Mouse (Mus musculus): ENCODE measurements around the gene Ctla4. TPM values are rescaled to one million over a fixed set of nuclear protein-coding genes. Genes with fewer than 3 reads are reported as not detected.

Gene Ctla4
- total and polyA plus RNA-seq, 3 experiments, result not detected

GRCm38 (mm10) chr1:60911631-60912030 is 24.8 kb downstream of the Ctla4 start:
- Histone ChIP-seq H3K27ac (ENCODE audit: control insufficient read depth, low read depth, low read length) (no peak overlapping the region), H3K4me3 (ENCODE audit: control insufficient read depth in 1 of 2, insufficient read depth in 1 of 2, low read depth in 2 of 2, low read length in 2 of 2) (no peak overlapping the region), H3K4me1 (ENCODE audit: control insufficient read depth in 1 of 2, insufficient read depth in 2 of 2, low read length in 2 of 2) (peaks cover 2% of the 10 kb centered on the region in 2 experiments; a peak in 1 of 4 replicates), H3K9ac (ENCODE audit: control insufficient read depth, low read depth, low read length, poor library complexity, severe bottlenecking) (no peak overlapping the region), H3K36me3 (ENCODE audit: control insufficient read depth in 1 of 2, insufficient read depth in 2 of 2, low read length in 2 of 2) (peaks cover 0 to 3% of the 10 kb centered on the region in 2 experiments; a peak in 2 of 4 replicates), H3K27me3 (ENCODE audit: control insufficient read depth in 1 of 2, insufficient read depth in 2 of 2, low read length in 2 of 2) (no peaks in the 10 kb centered on the region; a peak in 1 of 4 replicates), H3K79me2 (ENCODE audit: control insufficient read depth, insufficient read depth, low read length, poor library complexity) (no peaks in the 10 kb centered on the region), H3K9me3 (replicated peaks; ENCODE audit: insufficient read depth, low read length) (no peaks in the 10 kb centered on the region)
- no peak for DNase-seq (ENCODE audit: low read depth, low spot score)
- TF ChIP-seq ELF1 (IDR thresholded peaks at IDR 0.05; ENCODE audit: low read depth, low read length) (no peak), POLR2AphosphoS5 (IDR thresholded peaks at IDR 0.05; ENCODE audit: borderline replicate concordance, low read depth, low read length) (no peak), ETS1 (IDR thresholded peaks at IDR 0.05; ENCODE audit: low read depth, low read length) (no peak), ZC3H11A (IDR thresholded peaks at IDR 0.05; ENCODE audit: low read depth, low read length) (no peak), MAX (IDR thresholded peaks at IDR 0.05; ENCODE audit: low read length) (no peak), MAFK (IDR thresholded peaks at IDR 0.05; ENCODE audit: borderline replicate concordance, low read depth, low read length) (no peak), CTCF (IDR thresholded peaks at IDR 0.05 in 2 of 3, conservative IDR thresholded peaks at IDR 0.05 in 1 of 3; ENCODE audit: control insufficient read depth in 1 of 3, insufficient read depth in 1 of 3, low read depth in 2 of 3, low read length in 3 of 3, poor library complexity in 1 of 3, severe bottlenecking in 1 of 3) (no peak), USF2 (IDR thresholded peaks at IDR 0.05; ENCODE audit: borderline replicate concordance in 1 of 2, insufficient read depth in 1 of 2, low read depth in 1 of 2, low read length in 2 of 2) (no peak), TAL1 (IDR thresholded peaks at IDR 0.05; ENCODE audit: low read length) (no peak), ZKSCAN1 (IDR thresholded peaks at IDR 0.05; ENCODE audit: low read depth, low read length) (no peak), POLR2AphosphoS2 (IDR thresholded peaks at IDR 0.05; ENCODE audit: low read length) (no peak), ZNF384 (IDR thresholded peaks at IDR 0.05; ENCODE audit: low read depth, low read length) (no peak)

DNA sequence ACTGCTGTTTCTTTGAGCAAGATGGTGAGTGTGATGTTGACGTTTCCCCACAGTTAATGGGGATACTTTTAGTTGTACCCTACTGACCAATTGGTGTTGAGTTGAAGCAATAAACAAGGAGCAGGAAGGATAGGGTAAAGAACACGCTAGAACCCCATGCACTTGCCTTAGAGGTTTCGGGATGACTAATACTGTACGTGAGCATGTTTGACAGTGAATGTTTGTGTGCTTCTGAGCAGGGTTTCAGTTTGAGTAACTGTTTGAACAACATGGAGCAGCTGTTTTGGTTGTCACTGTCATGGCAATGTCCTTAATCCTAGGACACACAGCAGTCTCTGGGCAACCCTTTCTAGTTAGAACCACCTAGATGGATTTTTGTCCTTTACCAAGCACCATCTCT is 26.5 kb downstream of the Ctla4 start:
- Histone ChIP-seq H3K4me3 (ENCODE audit: control insufficient read depth in 1 of 2, insufficient read depth in 1 of 2, low read depth in 2 of 2, low read length in 2 of 2) (no peak overlapping the region), H3K4me1 (ENCODE audit: control insufficient read depth in 1 of 2, insufficient read depth in 2 of 2, low read length in 2 of 2) (peaks cover 2 to 4% of the 10 kb centered on the region in 2 experiments; a peak in 1 of 4 replicates), H3K9me3 (replicated peaks; ENCODE audit: insufficient read depth, low read length) (no peaks in the 10 kb centered on the region), H3K27ac (ENCODE audit: control insufficient read depth, low read depth, low read length) (no peak overlapping the region), H3K79me2 (ENCODE audit: control insufficient read depth, insufficient read depth, low read length, poor library complexity) (no peaks in the 10 kb centered on the region), H3K36me3 (ENCODE audit: control insufficient read depth in 1 of 2, insufficient read depth in 2 of 2, low read length in 2 of 2) (peaks cover 0 to 3% of the 10 kb centered on the region in 2 experiments; a peak in 2 of 4 replicates), H3K9ac (ENCODE audit: control insufficient read depth, low read depth, low read length, poor library complexity, severe bottlenecking) (no peak overlapping the region), H3K27me3 (ENCODE audit: control insufficient read depth in 1 of 2, insufficient read depth in 2 of 2, low read length in 2 of 2) (no peaks in the 10 kb centered on the region; a peak in 1 of 4 replicates)
- DNase-seq (ENCODE audit: low read depth, low spot score), result no peak
- TF ChIP-seq ZNF384 (IDR thresholded peaks at IDR 0.05; ENCODE audit: low read depth, low read length) (no peak), TBP (IDR thresholded peaks at IDR 0.05; ENCODE audit: low read depth, low read length) (no peak), BHLHE40 (IDR thresholded peaks at IDR 0.05; ENCODE audit: borderline replicate concordance, low read depth, low read length) (no peak)
